Mouse (Mus musculus) spleen, adult 2 months (tissue): Measurements from ENCODE around the gene Dusp27.

Source experiments
- CTCF ChIP-seq: fragments of 200-500 bp; IDR thresholded peaks from 2 replicates; pipeline ENCODE4 v1.5.1; 2011; ENCODE audit warnings: mild to moderate bottlenecking, inconsistent platforms; ENCODE audit not compliant: insufficient read depth, insufficient read length, insufficient replicate concordance; ENCODE audit errors: extremely low read depth
- POLR2A ChIP-seq: fragments of 200-500 bp; IDR thresholded peaks from 2 replicates; pipeline ENCODE4 v1.6.1; 2011; ENCODE audit warnings: low read depth, low read length, inconsistent platforms

GRCm38 (mm10) chr1:166157712-166158111 lies 30.0 kb upstream of the Dusp27 start:
- TF ChIP-seq CTCF, result no peak
- TF ChIP-seq POLR2A, result no peak
